Mouse (Mus musculus) liver, postnatal 0 days (tissue): ENCODE measurements around the gene Pfas. TPM values are rescaled to one million over a fixed set of nuclear protein-coding genes. Genes with fewer than 3 reads are reported as not detected.
A peak's percentile ranks its signal among the peaks of the same experiment; 100 is the strongest.
"Not testable (repeated sequence)": the region's sequence is repeated elsewhere in the genome, so short reads cannot be mapped to it uniquely, and the experiment has no call there.

ENCODE experiments used
- ATAC-seq: fragments of 200-750 bp; cut with Nextera tagmentation; 2 replicates; pipeline ENCODE4 v1.8.0; 2017; ENCODE audit warnings: mild to moderate bottlenecking, moderate library complexity
- DNase-seq: peaks from one replicate; pipeline ENCODE4 v3.0.0-alpha.2; 2016
- H3K27ac ChIP-seq: fragments of 300-500 bp; sonication (generic); 2 replicates; pipeline ENCODE4 v1.5.1; 2014; ENCODE audit warnings: antibody characterized with exemption, moderate library complexity, mild to moderate bottlenecking, low read depth
- H3K27me3 ChIP-seq: fragments of 300-500 bp; sonication (generic); 2 replicates; pipeline ENCODE4 v1.6.1; 2014; ENCODE audit warnings: low read length, control low read depth, mixed read lengths; ENCODE audit not compliant: insufficient read depth
- H3K36me3 ChIP-seq: fragments of 300-500 bp; sonication (generic); replicated peaks from 2 replicates; pipeline ENCODE4 v1.6.1; 2014; ENCODE audit warnings: mild to moderate bottlenecking, control low read depth, low read length, moderate library complexity, mixed read lengths; ENCODE audit not compliant: insufficient read depth
- H3K4me1 ChIP-seq: fragments of 300-500 bp; sonication (generic); 2 replicates; pipeline ENCODE4 v1.6.1; 2014; ENCODE audit warnings: antibody characterized with exemption, mild to moderate bottlenecking, control low read depth; ENCODE audit not compliant: insufficient read depth
- H3K4me2 ChIP-seq: fragments of 300-500 bp; sonication (generic); 2 replicates; pipeline ENCODE4 v1.6.1; 2014; ENCODE audit warnings: low read depth, mild to moderate bottlenecking, low read length, moderate library complexity, mixed read lengths
- H3K4me3 ChIP-seq: fragments of 300-500 bp; sonication (generic); 2 replicates; pipeline ENCODE4 v1.5.1; 2014; ENCODE audit warnings: low read depth, low read length
- H3K9ac ChIP-seq: fragments of 300-500 bp; sonication (generic); replicated peaks from 2 replicates; pipeline ENCODE4 v1.6.1; 2014; ENCODE audit warnings: mild to moderate bottlenecking, moderate library complexity
- H3K9me3 ChIP-seq: fragments of 300-500 bp; sonication (generic); 2 replicates; pipeline ENCODE4 v1.6.1; 2016; ENCODE audit warnings: mild to moderate bottlenecking, control low read depth, low read length, mixed read lengths
- CTCF ChIP-seq: sonication (generic); IDR thresholded peaks from 2 replicates; pipeline ENCODE4 v1.5.1; 2016; ENCODE audit warnings: antibody characterized with exemption, low read depth
- EP300 ChIP-seq: IDR thresholded peaks from 2 replicates; pipeline ENCODE4 v1.6.1; 2016; ENCODE audit warnings: antibody characterized with exemption, low read depth, mild to moderate bottlenecking
- WGBS: fragments of 180-500 bp; shearing (Covaris S2); extraction: QIAGEN DNeasy Blood & Tissue Kit; methylation state at CpG from one replicate; pipeline ENCODE4 v1.1.7; 2014; ENCODE audit not compliant: insufficient replicate concordance; 5-methylcytosine and 5-hydroxymethylcytosine counted together
- polyA plus RNA-seq: library from polyadenylated mRNA; unstranded; fragments of >200 nt; fragmentation: Nextera tagmentation; extraction: Ambion mirVana; gene quantifications from 2 replicates; pipeline ENCODE4 v1.2.1, GENCODE M21; 2015

Gene Pfas
- polyA plus RNA-seq, 1 experiment from 2014 or later = 10.6 TPM

GRCm38 (mm10) chr11:68980919-68981318, 27.3 kb downstream of the Pfas start:
- Histone ChIP-seq H3K9ac (no peak overlapping the region), H3K4me2 (no peak overlapping the region), H3K27ac (no peak overlapping the region), H3K4me1 (no peaks in the 10 kb centered on the region), H3K27me3 (no peaks in the 10 kb centered on the region), H3K9me3 (no peaks in the 10 kb centered on the region), H3K36me3 (no peaks in the 10 kb centered on the region), H3K4me3 (no peak overlapping the region)
- 68% methylated on average over 3 of the region's 3 CpGs for WGBS
- no peak for DNase-seq
- ATAC-seq = no peak
- TF ChIP-seq CTCF (no peak), EP300 (no peak)

GRCm38 (mm10) chr11:68979320-68979733, 28.9 kb downstream of the Pfas start:
- TF ChIP-seq CTCF = no peak
- no peak for TF ChIP-seq EP300
- no peak overlapping the region for H3K27ac ChIP-seq
- H3K9ac ChIP-seq = no peak overlapping the region
- no peak overlapping the region for H3K4me3 ChIP-seq
- H3K36me3 ChIP-seq = no peaks in the 10 kb centered on the region
- no peaks in the 10 kb centered on the region for H3K9me3 ChIP-seq
- no peak overlapping the region for H3K4me2 ChIP-seq
- 0 out of 2 replicates have a peak, but pooled peaks have one; percentile 19 for ATAC-seq
- no peaks in the 10 kb centered on the region for H3K27me3 ChIP-seq
- 45% methylated on average over 5 of the region's 5 CpGs for WGBS
- DNase-seq = no peak
- no peaks in the 10 kb centered on the region for H3K4me1 ChIP-seq

- DNase-seq (no peak), ATAC-seq (no peak)
- WGBS = 80% methylated on average over 1 of the region's 1 CpGs
- Histone ChIP-seq H3K9ac (no peak overlapping the region), H3K27ac (no peak overlapping the region), H3K27me3 (no peaks in the 10 kb centered on the region), H3K4me1 (peaks cover 11% of the 10 kb centered on the region), H3K4me3 (no peak overlapping the region), H3K9me3 (no peaks in the 10 kb centered on the region), H3K4me2 (no peak overlapping the region), H3K36me3 (no peaks in the 10 kb centered on the region)
- no peak for TF ChIP-seq CTCF
- no peak for TF ChIP-seq EP300
Measured at GRCm38 (mm10) chr11:68975601-68976000, 32.7 kb downstream of the Pfas start.

- no peak for DNase-seq
- peaks cover 11% of the 10 kb centered on the region for H3K4me1 ChIP-seq
- no peaks in the 10 kb centered on the region for H3K27me3 ChIP-seq
- peak within 1 kb of the TSS; percentile 40 for H3K4me3 ChIP-seq
- H3K9ac ChIP-seq = no peak within 1 kb of the TSS
- no peaks in the 10 kb centered on the region for H3K36me3 ChIP-seq
- ATAC-seq = no peak
- 75% methylated on average over 7 of the region's 7 CpGs for WGBS
- peak within 1 kb of the TSS; percentile 72 for H3K4me2 ChIP-seq
- H3K9me3 ChIP-seq = no peaks in the 10 kb centered on the region
- TF ChIP-seq CTCF (no peak), EP300 (no peak)
- no peak within 1 kb of the TSS for H3K27ac ChIP-seq
Measured at GRCm38 (mm10) chr11:68975085-68975484, 33.2 kb downstream of the Pfas start, which contains the start of gene Rangrf. TSS of gene Rangrf (minus strand) at chr11:68975185.

- DNase-seq (no peak), ATAC-seq (no peak)
- Histone ChIP-seq H3K4me3 (peak overlapping the region; percentile 40), H3K4me2 (peak overlapping the region; percentile 72), H3K9me3 (no peaks in the 10 kb centered on the region), H3K27me3 (no peaks in the 10 kb centered on the region), H3K27ac (no peak overlapping the region), H3K4me1 (peaks cover 11% of the 10 kb centered on the region), H3K36me3 (no peaks in the 10 kb centered on the region), H3K9ac (no peak overlapping the region)
- TF ChIP-seq CTCF = no peak
- TF ChIP-seq EP300 = no peak
- WGBS = 39% methylated on average over 6 of the region's 6 CpGs
Measured at GRCm38 (mm10) chr11:68974059-68974450, 34.2 kb downstream of the Pfas start.

GRCm38 (mm10) chr11:68973250-68974058, 34.8 kb downstream of the Pfas start:
- H3K27me3 ChIP-seq, H3K9me3 ChIP-seq, H3K27ac ChIP-seq, H3K36me3 ChIP-seq: not testable (repeated sequence)
- Histone ChIP-seq H3K9ac (peak overlapping the region; percentile 50; the same call in 1 of the 2 replicates), H3K4me1 (peaks cover 12% of the 10 kb centered on the region), H3K4me3 (peak overlapping the region; percentile 40), H3K4me2 (peak overlapping the region; percentile 72)
- ATAC-seq (peak; percentile 93), DNase-seq (peak; percentile 87)
- under 1% methylated on average over 37 of the region's 38 CpGs for WGBS
